Mouse (Mus musculus) urinary bladder, postnatal 36 days (tissue): Measurements from ENCODE around the gene Prkcb.

ENCODE experiments used
- DNase-seq, 2 experiments: peaks; one replicate each; pipeline ENCODE4 v3.0.0; 2022; ENCODE audit warnings: low spot score in 2 of 2, mixed read lengths in 1 of 2

The Prkcb gene

DNA sequence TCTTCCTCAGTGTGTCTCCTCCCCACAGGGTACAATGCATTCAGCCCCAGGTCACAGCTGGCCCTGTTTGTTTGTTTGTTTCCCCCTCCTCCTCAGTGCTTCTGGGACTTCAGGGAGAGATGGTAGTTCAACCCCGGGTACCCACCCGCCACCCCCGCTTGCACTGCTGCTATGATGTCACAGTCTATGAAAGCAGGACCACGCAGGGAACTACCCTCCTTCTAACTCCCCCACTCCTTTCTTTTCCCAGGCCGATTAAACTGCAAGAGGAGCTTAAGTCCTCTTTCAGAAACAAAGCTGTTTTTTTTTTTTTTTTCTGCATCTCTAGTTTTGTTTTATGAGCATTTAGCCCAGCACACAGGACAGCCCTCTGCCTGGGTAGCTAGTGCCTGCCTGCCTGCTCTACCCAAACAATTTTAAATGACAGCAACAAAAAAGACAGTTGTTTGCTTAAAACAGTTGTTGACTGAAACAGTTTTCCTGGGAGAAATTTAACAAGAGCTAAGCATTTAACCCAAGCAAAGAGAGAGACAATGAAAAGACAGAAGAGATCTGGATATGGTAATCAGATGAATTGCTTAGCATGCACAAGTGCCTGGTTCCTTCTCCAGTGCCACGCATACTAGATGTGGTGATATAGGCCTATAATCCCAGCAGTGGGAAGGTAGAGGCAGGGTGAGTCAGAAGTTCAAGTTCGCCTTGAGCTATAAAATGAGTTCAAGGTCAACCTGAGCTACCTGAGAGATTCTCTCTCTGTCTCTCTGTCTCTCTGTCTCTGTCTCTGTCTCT lies 232.5 kb downstream of the Prkcb start:
- DNase-seq = no peak

DNA sequence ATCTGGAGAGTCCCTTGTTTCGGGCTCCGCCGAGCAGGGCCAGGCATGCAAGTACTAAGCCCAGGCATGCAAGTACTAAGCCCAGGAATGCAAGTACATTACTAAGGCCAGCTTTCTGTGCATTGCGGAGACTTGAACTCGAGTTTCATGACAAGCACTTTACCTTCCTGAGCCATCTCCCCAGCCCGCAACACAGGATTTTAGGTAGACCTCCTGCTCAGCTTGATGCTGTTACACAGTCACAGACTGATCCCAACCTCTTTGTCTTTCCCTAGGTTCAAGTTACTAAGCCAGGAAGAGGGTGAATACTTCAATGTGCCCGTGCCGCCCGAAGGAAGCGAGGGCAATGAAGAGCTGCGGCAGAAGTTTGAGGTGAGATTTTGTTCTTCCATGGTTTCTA lies 239.7 kb downstream of the Prkcb start:
- no peak for DNase-seq

DNA sequence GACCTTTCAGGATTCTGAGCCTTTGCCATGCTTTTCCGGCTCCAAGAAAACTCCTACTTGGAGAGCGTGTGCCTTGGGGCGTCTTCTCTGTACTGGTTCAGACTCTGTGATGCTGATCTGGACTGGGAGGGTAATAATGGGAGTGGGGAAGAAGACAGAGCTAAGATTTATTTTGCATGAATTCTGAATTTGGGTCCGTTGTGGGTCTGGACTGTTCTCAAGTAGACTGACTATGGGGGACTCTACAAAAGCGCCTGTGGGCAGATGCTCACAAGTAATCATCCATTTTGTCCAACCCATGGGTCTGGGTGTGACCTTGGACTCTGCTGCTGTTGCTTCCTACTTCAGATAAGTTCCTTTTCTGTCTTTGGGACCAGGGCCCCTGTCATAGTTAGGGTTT lies 240.1 kb downstream of the Prkcb start:
- no peak for DNase-seq

DNA sequence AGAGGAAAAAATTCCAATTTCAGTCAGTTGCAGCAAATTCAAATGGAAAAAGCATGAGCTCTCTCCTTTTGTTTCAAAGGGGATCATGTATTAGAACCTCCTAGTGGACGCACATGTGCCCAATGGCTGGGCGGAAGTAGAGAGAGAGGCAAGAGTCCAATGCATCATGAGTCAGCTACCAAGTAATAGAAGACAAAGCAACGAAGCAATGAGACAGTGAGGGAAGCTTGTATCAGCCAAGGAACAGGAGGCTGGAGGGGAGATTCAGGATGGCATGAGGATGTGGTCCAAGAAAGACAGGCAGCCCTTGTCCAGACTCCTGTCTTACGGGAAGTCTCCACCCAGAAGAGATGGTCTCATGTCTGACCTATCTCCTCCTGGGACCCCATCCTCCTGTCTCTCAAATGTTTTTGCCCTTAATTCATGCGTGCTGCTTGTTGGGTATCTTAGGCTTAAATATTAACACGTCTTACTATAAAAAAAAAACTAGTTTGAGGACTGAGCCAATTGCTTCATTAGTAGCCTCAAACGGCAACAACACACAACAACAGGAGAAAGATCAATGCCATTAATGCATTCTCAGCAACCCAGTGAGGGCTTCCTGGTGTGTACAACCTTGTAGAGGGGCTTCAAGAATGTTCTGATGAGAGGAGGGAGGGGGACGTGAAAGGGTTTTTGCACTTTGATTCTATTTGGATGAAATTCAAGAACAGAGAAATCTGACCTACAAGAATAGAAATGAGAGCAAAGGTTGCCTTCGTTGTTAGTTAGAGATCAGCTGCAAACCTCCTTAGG lies 245.2 kb downstream of the Prkcb start:
- DNase-seq = no peak

DNA sequence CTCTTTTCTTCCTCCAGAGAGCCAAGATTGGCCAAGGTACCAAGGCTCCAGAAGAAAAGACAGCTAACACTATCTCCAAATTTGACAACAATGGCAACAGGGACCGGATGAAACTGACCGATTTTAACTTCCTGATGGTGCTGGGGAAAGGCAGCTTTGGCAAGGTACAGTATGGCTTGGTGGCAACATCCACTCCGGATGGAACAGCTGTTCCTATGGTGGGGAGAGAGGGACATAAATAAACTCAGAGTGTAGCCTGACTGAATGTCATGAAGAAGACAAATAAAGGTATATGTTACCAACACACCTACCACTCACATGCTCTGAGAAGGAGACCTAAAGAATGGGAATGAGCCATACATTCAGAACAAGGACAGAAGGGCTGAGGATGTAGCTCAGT lies 256.1 kb downstream of the Prkcb start:
- DNase-seq = no peak

DNA sequence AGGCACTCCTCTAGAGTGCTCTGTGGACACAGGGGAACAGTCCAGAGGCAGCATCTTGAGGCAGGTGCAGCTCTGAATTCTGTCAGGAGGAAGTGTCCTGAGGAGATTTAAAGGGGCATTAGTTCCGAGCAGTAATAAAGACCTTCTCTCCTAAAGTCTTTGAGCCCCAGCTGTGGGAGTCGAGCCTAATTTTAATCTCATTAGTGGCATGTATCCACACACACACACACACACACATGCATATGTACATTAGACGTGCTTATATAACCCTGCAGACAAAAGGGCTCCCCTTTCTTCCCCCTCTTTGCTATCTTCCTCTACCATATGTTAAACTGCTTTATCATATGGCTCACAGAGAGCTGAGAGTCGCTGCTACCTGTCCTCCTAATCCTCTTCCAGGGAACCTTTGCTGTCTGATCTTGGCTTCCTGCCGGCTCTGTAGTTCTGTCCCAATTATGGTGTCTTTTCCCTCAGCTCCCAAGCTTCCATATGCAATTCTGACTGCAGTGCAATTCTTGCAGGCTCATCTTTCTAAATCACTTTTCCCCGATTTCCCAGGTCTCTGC lies 268.1 kb downstream of the Prkcb start:
- DNase-seq = no peak

DNA sequence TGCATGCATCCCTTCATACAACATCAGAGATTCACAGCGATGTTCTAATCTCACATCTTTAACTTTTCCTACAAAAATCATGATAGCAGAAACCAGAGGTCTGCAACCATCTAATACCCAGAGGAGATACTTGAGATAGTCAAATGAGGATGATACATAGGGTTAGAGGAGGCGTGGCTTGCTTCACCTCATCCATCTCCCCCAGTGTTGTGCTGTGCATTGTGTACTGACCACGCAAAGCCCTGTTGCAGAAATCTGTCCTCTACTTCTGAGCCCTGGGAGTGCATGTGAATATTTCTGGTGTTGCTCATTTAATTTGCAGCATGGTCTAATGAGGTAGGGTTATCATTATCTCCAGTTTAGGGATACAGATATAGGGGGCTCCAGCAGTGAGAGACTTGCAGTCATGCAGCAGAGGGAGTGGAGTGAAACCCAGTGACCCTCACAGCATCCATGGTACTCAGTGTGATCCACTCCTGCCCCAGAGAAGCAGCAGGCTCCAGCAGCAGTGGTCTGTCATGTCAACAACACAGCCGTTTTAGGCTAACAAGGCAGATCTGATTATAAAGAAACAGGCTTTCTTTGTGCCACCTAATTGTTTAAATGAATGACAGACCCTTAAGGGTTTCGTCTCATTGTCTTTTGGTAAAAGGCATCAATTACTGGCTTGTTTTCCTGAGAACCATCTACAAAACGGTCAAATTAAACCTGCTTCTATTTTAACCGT lies 269.7 kb downstream of the Prkcb start:
- no peak for DNase-seq

DNA sequence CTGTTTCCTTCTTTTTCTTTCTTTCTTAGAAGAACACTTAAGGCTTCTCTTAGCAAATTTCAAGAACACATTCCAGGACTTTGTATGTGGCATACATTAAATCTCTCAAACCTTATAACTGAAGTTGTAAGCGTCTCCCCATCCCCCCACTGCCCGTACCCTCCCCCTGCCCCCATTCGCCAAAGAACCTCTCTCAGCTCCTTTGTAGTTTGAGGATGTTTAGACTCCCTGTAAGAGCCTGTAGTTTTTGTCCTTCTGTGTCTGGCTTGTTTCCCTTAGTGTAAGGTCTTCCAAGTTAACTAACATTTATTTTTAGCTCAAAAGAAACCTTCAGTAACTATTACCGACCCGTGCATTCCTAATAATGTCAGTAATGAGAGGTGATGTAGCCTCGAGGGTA lies 270.4 kb downstream of the Prkcb start:
- no peak for DNase-seq

DNA sequence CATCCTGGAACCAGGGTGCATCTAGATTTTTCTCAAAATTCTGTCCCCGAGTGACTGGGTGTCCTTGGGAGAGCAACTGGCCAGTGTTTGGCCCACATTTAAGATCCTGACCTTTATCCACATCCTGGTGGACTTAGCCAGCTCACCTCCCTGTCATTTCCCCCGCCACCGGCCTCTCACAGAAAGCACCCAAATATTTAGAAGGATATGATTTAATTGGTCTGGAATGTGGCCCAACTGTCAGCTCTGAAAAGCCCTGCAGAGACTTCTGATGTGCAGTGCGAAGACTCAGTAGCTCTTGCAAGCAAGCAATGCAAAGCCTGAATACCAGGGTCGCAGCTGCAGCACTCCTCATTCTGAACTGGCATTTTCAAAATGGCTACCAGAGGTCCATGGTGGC lies 274.0 kb downstream of the Prkcb start:
- peak in 1 of 2 experiments; percentile 6 for DNase-seq

DNA sequence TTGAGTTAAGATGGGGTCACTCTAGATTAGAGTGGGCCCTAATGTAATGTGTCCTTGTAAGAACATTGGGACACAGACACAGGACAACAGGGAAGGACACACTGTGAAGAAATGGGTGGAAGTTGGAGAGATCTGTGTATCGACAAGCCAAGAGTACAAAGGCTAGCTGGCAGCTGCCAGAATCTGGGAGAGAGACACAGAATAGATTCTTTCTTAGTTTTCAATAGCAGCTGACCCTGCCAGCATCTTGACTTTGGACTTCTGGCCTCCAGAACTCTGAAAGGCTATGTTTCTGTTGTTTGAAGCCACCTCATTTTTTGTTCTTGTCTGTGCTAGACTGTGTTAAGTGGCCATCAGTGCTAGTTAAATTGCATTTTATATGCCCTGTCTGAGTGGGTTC lies 276.8 kb downstream of the Prkcb start:
- no peak for DNase-seq

DNA sequence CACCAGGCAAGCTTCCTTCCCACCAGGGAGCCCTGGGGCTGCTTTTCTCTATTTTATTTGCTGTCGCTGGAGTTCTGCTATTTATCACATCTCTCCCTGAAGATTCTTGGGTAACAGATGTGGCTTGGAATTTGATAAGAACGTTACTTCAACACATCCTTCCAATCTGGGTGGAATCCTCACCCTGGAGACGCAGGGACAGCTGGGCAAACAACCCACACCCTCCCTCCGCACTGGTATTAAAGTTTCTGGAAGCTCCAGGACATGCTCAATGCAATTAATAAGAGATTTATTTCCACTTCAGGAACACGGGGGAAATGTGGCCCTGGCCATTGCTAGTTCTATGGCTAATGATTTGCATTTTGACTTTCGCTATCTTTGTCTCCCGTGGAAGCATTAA lies 277.5 kb downstream of the Prkcb start:
- DNase-seq = no peak

DNA sequence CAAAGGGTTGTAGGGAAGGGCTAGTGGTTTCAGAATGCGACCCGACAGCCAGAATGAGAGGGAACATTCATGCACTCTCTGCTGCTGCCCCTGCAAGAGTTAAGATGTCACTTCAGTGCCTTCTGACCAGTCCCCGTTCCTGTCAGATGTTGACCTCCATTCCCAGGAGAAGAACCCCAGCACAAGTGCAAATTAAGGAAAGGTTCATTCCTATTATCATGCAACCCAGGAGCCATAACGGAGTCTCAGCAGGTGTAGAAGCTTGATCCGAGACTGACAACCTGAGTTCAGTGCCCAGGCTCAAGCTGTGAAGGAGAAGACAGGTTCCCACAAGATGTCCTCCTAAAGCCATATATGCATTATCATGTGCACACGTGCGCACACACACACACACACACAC lies 280.2 kb downstream of the Prkcb start:
- no peak for DNase-seq

DNA sequence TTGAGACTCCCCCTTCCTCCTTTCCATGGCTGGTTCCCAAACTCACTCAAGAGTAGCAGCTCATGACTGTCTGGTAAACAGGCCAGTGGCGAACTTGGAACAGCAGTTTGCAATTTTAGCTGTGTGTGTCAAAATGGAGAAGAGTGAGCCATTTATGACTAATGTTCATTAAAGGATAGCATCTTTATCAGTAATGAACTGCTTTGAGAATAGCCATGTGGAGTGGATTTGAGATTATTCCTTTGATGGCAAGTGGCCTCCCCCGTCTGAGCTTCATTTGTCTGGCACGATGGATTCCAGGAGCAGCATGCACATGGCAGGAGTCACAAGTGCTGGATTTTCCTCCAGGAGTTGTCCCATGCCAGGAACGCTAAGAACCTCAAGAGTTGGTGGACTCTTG lies 281.9 kb downstream of the Prkcb start:
- no peak for DNase-seq

DNA sequence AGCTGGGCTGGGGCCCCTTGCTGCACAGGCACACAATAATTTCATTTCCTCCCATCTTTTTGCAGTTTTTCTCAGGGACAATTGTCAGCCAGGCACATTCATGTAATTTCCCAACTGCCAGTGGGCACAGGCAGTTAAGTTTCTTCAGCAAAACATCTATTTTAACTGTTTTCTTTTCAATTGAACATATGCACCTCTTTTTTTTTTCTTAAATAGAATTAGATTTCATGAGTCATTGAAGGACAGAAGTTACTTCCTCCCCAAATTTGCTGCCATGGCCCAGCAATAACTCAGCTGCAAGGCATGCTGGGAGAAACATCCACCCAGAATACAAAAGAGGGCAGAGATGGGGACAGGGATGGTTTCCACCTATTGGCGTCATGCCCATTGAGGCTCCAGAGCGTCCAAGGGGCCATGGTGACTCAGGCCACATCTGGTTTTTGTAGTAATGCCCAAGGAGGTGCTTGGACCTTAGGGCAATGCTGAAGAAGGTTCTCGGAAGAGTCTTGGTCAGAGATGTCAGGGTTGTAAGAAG lies 284.6 kb downstream of the Prkcb start:
- DNase-seq = no peak

DNA sequence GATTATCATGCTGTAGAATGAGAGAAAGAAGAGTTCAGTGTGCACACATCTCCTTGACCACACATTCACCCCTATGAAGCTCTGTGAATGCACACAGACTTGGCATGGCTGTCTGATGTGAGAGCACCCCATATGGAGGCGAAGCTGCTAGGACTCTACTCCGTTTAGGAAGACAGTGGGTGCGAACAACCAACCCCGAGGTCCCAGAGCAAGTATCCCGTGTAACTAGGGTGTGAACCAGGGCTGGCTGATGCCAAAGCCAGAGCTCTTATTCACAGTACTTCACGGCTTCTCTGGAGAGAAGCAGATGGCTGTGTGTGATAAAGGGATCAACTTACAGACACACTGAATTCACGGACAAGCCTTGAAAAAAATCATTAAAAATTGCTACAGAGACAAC lies 285.9 kb downstream of the Prkcb start:
- no peak for DNase-seq

DNA sequence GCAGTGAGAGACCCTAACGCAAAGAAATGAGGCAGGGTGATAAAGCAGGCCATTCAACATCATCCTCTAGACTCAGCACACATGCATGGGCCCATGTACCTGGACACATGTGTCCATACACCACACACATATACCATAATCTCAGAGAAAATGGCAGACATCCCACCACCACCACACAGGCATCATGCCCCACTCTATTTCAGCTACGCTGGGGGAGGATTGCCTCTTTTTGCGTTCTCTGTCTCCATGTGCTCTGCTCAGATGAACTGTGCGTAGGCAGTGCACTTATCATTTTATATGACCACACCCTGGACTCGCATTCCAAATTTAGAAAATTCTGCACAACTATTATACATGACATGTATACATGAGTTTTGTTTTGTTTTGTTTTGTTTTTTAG lies 286.5 kb downstream of the Prkcb start:
- no peak for DNase-seq

DNA sequence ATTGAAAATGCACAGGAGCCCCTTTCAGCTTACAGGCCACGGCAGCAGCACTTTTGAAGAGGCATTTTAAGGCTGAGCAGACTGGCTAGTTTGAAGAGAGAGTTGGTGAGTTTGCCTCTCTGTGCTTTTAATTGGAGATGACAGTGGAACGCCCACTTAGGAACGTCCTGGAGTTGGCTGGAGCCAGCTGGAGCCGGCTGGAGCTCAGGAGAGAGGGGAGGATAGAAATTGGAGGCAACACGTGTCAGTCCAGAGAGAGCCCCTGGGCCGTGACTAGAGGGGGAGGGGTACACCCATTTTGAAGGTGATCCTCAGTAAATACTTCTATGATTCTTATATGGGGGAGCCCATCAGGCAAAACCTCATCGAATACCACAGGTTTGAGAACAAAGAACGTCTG lies 287.0 kb downstream of the Prkcb start:
- no peak for DNase-seq

DNA sequence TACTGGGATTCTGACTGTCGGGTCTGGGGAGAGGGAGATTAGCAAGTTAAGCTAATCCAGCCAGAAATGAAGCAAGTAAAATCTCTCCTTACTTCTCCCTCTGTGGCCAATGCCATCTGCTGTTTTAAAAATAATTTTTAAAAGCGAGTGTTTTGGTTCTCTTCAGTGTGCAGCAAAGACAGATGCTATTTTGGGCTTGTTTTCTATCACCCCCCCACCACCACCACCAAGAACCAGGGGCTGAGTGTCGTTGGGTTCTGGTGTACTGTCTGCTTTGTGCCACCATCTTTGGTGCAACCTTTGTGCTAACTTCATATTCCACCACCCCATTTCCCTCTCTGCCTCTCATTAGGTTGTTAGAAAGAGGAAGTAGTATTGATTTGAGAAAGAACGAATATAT lies 289.0 kb downstream of the Prkcb start:
- no peak for DNase-seq

DNA sequence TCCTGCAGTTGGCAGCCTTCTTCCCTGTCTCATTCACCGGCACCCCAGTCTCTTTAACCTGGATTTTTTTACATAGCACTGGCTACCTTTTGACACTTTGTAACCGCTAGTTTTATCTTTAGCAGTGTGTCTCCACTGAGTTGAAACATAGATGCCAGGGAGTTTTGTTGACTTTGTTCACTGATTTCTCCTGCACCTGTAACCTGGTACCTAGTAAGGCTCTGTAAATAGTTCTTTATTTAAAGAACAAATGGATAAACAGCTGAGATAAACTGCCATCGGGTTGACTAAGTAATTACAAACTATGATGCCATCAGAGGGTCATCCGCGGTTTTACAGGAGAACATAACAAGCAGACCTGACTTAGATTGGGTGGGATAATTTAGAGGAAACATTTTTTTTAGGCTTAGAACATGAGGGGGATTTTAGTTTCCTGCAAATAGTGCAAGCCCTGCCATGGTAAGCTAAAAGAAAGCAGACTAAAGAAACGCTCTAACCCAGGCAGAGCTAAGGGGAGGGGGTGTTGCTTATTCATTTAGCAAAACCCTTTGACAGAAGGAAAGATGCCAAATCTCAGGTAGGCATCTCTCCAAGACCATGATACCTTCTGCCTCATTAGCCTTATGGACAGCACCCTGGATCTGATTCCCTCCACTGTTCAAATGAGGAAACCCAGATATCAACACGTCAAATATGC lies 291.1 kb downstream of the Prkcb start:
- no peak for DNase-seq

DNA sequence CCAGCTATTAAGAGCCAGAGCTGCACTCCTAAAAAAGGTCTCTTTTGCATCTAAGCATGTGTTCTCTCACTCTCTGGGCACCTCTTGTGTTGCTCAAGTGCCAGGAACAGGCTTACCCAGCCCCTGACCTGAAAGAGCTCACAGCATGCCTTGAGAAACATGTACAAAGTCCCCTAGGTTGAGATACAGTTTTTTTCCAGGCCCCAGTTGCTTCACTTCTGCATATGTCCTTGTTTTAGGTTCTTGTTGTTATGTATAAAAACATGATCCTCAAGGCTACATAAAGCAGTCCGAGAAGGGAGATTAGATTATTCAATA lies 291.6 kb downstream of the Prkcb start:
- no peak for DNase-seq

DNA sequence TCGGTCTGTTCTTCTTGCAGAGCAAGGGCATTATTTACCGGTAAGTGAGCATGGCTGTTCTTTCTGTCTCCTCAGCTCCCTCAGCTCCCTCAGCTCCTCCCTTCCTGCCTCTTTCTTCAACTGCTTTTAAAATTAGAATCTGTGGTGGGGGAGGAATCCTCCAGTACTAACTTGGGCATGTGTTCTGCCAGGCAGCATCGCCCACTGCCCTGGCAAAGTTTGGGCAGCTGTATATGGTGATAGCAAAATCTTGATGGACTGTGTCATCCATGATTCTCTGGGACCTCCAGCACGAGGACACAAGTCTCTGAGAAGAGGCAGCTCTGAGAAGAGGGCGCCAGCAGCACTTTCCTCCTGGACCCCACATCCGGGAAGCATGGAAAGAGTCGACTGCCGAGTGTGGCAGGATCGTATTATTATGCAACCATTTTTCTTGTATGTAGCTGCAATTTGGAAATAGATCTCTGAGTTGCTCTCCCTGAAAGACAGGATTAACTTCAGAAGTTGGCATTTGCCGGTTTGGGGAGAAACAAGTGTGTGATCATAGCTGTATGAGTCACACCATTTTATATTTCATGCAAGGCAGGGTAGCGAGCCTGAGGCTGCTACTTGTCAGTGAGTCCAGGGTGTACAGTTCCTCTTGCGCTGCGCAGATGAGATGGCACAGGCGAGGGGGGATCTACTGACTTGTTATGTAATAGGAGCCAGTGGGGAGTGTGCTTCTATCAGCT lies 296.0 kb downstream of the Prkcb start:
- no peak for DNase-seq
